Mouse (Mus musculus): Measurements from ENCODE around the gene Cd209b.

Cd209b gene

DNA sequence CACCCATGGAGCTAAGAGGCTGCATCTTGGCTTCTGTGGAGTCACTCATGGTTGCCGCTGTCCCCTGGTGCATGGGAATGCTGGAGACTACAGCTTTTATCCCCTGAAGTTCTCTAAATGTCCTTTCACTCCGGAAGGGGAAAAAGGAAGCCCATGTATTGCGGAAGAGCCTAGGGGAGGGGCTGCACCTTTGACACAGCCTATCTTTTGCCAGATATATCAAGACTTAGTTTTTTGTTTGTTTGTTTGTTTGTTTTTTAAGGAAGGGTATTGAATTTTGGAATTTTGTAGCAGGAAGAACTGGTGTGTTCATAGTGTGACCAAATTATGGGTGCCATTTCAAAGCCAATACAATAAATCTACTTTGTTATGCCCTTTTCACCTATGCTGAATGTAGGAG is at the start of gene Cd209b:
Cd209b (minus strand) TSS at position 101 of the 400 bp plus-strand sequence.
- DNase-seq (ENCODE audit: low spot score in 2 of 2): no peak

DNA sequence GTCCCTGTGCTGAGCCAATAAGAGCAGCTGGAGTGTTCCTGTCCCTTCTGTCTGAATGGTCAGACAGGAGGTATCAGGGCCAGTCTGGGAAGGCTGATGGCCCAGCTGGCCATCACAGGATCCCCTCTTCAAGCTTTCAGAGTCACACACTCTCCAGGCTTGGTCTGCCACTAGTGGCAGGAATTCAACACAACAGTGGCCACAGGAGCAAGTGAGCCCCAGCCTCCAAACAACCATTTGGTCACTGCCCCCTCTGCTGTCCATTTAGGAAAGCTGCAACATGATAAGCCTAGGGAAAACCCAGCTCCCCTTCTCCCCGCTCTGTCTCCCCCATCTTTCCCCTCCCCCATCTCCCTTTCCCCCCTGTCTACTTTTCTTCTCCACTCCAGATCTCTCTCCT is 29.4 kb upstream of the Cd209b start:
- no peak for DNase-seq (ENCODE audit: low spot score in 2 of 2)

DNA sequence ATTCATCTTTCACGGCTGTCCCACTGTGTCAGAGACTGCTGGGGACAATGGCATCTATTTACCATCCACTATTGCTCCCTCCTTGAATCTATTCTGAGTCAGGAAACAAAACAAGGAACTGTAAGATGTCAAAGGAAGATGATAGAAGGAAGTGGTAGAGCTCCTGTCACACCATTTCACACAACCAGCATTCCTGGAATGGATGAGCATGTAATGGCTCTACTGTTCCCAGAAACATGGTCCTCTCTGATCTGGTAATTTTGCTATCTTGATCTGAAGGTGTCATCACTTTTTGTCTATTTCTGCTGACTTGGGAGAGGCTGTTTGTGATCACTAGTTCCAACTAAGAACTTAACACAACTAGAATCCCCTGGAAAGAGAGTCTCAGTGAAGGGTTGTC is 28.0 kb upstream of the Cd209b start, which contains the start of gene Cd209c:
Cd209c (minus strand) TSS at position 101 of the 400 bp plus-strand sequence.
- DNase-seq (ENCODE audit: low spot score in 2 of 2): no peak

- DNase-seq (ENCODE audit: low spot score in 2 of 2): no peak
These were observed 13.4 kb upstream of the Cd209b start for GRCm38 (mm10) chr8:3940023-3940422.

GRCm38 (mm10) chr8:3878455-3878854 is 48.2 kb downstream of the Cd209b start, which contains the start of gene Cd209d:
Gene Cd209d, minus strand, starts transcription at chr8:3878555.
- DNase-seq (ENCODE audit: low spot score in 2 of 2): no peak

GRCm38 (mm10) chr8:3876121-3876520 is 50.5 kb downstream of the Cd209b start:
- DNase-seq (ENCODE audit: low spot score in 2 of 2): no peak

All from right cerebral cortex, postnatal 10 days (tissue).